Mouse (Mus musculus) urinary bladder, adult 2 months (tissue): ENCODE results near the gene Bmpr1b. TPM values are rescaled to one million over a fixed set of nuclear protein-coding genes. Genes with fewer than 3 reads are reported as not detected.

ENCODE experiments used
- DNase-seq: peaks from one replicate; pipeline ENCODE4 v3.0.0; 2022; ENCODE audit warnings: low spot score
- polyA plus RNA-seq: library from polyadenylated mRNA; depleted of rRNA; stranded (reverse); fragments of >200 nt; gene quantifications from 2 replicates; pipeline ENCODE4 v1.2.3, GENCODE M21; 2012; rRNA removed

The Bmpr1b gene
- polyA plus RNA-seq, 1 experiment, result 1.7 TPM

GRCm38 (mm10) chr3:141819331-141819941, 349.8 kb downstream of the Bmpr1b start:
- DNase-seq, result no peak

GRCm38 (mm10) chr3:141818615-141819312, 350.5 kb downstream of the Bmpr1b start:
- DNase-seq, result no peak

GRCm38 (mm10) chr3:141814776-141815175, 354.4 kb downstream of the Bmpr1b start:
- DNase-seq, result no peak

- DNase-seq, result no peak
These were observed 357.9 kb downstream of the Bmpr1b start for GRCm38 (mm10) chr3:141811348-141811747.

GRCm38 (mm10) chr3:141810944-141811343, 358.3 kb downstream of the Bmpr1b start:
- DNase-seq, result no peak

GRCm38 (mm10) chr3:141809581-141809980, 359.6 kb downstream of the Bmpr1b start:
- DNase-seq, result no peak

- DNase-seq, result no peak
These were observed 365.1 kb downstream of the Bmpr1b start for GRCm38 (mm10) chr3:141804133-141804532.

- no peak for DNase-seq
These were observed 371.4 kb downstream of the Bmpr1b start for GRCm38 (mm10) chr3:141797789-141798188.

GRCm38 (mm10) chr3:141797372-141797771, 371.9 kb downstream of the Bmpr1b start:
- DNase-seq, result no peak

- DNase-seq, result no peak
These were observed 374.9 kb downstream of the Bmpr1b start for GRCm38 (mm10) chr3:141794371-141794770.

GRCm38 (mm10) chr3:141793755-141794154, 375.5 kb downstream of the Bmpr1b start:
- DNase-seq, result no peak

GRCm38 (mm10) chr3:141792106-141792505, 377.1 kb downstream of the Bmpr1b start:
- DNase-seq, result no peak

GRCm38 (mm10) chr3:141791026-141791780, 378.0 kb downstream of the Bmpr1b start:
- no peak for DNase-seq

Other genes starting within 250 kb of the Bmpr1b start
- 67.3 and 73.8 TPM in 2 replicates for gene Pdlim5, start 226.3 kb upstream of the Bmpr1b start, polyA plus RNA-seq